Mouse (Mus musculus): ENCODE data around the gene Tpx2.
A peak's percentile ranks its signal among the peaks of the same experiment; 100 is the strongest.

Gene Tpx2

DNA sequence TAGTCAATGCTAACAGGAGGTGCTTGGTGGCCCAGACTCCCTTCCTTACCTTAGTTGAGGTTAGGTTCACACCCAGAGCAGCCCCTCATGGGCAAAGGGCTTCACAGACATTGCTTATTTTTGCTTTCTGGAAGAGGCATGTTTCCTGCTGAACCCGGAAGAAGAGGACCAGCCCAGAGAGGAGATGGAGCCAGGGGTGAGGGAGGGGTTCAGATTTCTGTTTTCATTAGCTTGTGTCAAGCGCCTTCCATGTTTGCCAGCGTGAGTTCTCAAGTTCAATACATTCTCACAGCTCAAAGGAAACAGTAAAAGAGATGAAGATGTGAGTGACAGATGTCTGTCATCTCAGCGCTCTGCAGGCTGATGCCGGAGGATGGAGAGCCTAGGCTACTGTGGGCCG, 62.1 kb downstream of the Tpx2 start:
- no peak for ATAC-seq (ENCODE audit: insufficient number of reproducible peaks, low FRiP score, low TSS enrichment)

DNA sequence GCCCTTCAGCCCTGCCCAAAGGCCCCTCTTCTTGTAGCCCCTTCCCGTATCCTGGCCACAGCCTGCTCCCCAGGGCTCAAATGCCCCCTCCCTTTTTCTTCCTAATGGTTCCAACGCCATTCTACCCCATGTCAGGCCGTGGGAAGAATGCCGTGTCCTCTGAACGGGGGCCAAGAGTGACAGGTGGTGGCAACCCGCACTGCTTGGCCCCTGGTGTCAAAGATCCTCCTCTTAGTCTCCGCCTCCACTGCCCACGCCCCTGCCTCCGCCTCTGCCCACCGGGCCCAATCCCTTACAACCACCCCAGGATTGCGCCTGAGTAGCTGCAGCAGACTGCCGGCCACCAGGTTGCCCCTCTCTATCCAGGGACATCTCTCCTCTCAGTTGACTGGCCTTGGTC, 63.3 kb downstream of the Tpx2 start, which contains the start of gene Mylk2:
TSS of gene Mylk2 (plus strand) at position 322 of the 400 bp plus-strand sequence.
- ATAC-seq (ENCODE audit: insufficient number of reproducible peaks, low FRiP score, low TSS enrichment) = no peak

DNA sequence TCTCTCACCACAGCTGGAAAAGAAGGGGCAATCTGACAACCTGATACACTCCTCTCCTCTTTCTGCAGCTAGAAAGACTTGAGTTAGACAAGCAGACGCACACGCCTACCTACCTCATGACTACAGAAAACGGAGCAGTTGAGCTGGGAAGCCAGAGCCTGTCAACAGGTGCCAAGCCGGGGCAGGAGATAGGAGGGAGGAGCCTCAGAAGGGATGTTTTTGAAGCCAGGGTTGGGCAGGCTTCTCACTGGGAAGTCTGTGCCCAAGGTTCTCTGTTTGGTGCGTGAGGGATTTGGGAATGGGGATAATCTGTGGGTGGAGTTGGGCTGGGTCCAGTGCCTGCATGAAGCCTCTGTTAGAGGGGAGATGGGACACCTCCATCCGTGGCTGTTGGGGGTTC, 63.7 kb downstream of the Tpx2 start:
- no peak for ATAC-seq (ENCODE audit: insufficient number of reproducible peaks, low FRiP score, low TSS enrichment)

DNA sequence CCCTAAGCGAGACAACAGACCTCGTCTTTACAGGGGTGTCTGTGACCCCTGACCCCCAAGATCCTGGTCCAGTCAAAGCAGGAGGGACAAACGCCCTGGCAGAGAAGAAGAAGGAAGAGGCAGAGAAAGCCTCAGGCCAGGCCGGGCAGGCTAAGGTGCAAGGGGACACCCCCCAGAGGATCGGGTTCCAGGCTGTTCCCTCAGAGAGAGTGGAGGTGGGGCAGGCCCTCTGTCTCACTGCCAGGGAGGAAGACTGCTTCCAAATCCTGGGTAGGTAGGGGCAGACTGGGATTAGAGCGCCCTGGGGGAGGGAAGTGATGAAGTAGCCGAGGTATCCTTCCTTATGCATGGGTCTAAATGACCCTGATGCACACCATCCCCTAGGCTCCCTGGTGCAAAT, 65.7 kb downstream of the Tpx2 start:
- ATAC-seq (ENCODE audit: insufficient number of reproducible peaks, low FRiP score, low TSS enrichment) = no peak

DNA sequence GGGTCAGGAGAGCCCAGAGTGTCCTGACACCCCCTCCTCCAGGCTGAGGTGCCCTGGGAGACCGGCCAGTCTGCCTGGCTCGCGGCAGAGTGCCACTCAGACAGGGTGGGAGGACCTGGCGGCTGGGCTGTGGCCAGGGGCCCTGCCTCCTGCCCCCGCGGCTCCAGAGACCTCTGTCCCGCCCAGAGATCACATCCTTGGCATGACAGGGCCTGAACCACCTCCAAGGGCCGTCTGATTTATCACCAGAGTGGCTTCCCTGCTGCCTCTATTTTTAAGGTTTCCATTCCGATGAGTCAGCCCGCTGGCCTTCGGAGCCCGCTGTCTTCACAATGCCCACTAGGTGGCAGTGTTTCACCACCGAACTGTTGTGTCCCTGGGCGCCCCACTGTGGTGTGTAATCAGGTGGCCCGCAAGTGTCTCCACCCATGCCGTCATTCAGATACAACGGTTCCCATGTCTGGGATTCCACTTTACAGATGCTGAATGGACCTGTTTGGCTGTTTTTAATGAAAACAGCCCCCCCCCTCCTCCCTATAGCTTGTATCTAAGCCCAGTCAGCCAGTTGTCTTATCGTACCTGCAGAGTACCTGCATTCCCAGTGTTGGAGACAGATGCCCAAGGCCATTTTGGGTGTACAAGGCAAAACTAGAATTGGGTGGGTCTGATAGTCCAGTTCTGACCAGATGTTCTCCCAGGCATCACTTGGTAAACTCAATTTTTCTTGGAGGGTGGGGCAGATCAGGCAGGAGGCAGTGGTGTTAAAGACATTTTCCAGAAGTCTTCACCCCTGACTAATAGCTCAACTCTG, 66.8 kb downstream of the Tpx2 start:
- peak; percentile 71 for ATAC-seq (ENCODE audit: insufficient number of reproducible peaks, low FRiP score, low TSS enrichment)

DNA sequence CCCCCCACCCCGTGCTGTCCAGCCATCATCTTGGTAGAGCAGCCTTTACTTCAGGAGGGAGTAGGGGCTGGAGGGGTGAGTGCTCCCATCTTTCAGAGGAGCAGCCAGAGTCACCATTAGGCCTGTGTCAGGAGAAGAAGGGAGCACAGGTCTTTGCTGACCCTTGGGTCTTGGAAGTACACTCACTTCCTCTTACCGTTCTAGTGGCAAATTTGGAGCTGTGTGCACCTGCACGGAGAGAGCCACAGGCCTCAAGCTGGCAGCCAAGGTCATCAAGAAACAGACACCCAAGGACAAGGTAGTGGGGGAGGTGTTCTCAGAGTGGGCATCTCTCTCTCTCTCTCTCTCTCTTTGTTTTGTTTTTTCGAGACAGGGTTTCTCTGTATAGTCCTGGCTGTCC, 67.7 kb downstream of the Tpx2 start:
- ATAC-seq (ENCODE audit: insufficient number of reproducible peaks, low FRiP score, low TSS enrichment) = no peak

DNA sequence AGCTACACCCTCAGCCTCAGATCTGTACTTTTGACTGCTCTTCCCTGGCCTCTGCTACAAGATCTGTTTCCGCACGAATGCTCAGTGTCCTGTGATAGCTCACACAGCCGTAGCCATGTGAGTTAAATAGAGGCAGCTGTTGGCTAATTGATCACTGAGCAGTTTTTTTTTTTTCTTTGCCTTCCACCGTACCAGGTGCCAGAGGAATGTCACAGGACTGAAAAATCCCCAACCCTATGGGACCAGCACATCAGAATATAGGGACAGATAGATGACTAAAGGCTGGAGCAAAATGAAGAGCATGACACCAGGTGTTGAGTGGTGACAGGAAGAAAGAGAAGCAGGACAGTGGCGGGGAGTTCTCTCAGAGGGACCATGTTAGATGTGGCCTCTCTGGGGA, 68.3 kb downstream of the Tpx2 start:
- no peak for ATAC-seq (ENCODE audit: insufficient number of reproducible peaks, low FRiP score, low TSS enrichment)

DNA sequence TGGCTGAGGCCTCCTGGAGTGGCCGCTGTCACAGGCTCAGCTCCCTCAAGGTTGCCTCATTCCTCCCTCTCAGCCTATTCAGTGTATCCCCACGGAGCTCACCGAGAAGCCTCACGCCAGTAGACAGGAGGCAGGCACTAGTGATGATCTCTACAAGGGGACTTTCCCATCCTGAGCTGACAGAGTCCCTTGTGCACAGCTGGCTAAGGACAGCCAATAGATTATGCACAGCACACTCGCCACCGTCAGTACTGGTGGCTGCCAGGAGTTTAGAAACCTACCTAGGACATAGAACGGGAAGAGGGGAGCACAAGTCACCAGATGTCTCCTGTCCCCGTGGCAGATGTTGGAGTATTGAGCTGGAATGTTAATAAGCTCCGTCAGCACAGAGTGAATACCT, 69.9 kb downstream of the Tpx2 start:
- ATAC-seq (ENCODE audit: insufficient number of reproducible peaks, low FRiP score, low TSS enrichment) = no peak

DNA sequence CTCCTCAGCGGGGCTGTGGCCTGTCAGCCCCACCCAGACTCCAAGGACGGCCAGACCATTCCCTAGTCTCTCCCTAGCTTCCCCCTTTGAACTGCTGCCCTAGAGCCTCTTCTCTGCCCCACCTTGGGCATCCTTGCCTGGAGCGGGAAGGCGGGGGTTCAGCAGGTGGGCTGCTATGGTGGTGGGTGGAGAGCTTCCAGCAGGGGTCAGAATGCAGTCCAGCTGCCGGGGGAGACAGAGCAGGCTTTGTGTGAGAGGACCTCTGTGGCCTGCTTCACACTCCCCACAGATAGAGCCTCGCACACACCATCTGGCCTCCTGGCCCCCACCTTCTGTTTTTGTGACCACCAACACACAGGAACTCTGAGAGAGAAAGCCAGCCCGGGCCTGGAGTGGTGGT, 74.6 kb downstream of the Tpx2 start:
- no peak for ATAC-seq (ENCODE audit: insufficient number of reproducible peaks, low FRiP score, low TSS enrichment)

DNA sequence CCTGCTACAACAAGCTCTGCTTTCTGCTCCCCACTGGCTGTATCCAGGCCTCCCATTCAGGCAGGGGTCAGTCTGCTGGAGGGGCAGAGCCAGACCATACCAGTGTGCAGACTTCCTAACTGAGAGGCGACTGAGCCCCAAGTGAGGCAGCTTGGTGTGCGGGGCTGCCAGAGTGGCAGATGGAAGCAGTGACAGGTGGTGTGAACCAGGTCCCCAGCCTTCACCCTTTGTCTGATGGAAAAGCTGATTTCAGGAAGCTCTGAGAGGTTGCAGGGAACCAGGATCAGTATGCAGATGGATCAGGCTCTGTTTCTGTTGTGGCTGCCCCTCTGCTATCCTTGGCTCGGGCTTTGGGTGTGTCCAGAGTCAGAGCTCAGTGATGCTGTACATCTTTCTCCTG, 75.9 kb downstream of the Tpx2 start:
- peak; percentile 45; the same call in 1 of the 2 replicates for ATAC-seq (ENCODE audit: insufficient number of reproducible peaks, low FRiP score, low TSS enrichment)

DNA sequence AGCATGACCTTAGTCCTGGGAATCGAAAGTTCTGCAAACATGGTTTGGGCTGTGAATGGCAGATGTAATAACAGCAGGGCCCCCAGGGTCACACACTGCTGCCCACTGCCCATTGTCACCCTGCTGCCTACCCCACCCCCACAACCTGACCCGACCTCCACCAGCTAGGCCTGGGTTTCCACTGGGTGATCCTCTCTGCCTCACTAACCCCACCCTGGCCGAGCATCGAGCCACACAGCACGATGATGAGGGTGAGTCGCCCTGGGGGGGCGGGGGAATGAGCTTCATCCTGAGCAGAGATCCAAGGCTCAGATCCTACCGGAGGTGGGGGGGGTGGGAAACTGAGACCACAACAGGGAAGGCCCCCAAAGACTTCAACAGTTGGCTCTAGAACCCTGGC, 76.4 kb downstream of the Tpx2 start:
- no peak for ATAC-seq (ENCODE audit: insufficient number of reproducible peaks, low FRiP score, low TSS enrichment)

DNA sequence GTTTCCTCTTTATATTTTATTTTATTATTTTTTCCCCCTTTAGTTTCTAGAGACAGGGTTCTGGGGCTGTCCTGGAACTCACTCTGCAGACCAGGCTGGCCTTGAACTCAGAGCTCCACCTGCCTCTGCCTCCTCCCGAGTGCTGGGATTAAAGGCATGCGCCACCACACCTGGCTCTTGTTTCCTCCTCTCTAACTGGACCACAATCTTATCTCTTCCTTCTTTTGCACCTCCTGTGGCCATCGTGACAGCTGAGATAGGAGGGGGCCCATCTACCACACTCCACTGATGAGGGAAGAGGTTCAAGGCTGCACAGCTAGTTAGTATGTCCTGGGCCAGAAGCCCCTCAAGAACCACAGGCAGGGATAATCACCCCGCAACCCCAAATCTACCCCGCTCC, 76.8 kb downstream of the Tpx2 start:
- no peak for ATAC-seq (ENCODE audit: insufficient number of reproducible peaks, low FRiP score, low TSS enrichment)

DNA sequence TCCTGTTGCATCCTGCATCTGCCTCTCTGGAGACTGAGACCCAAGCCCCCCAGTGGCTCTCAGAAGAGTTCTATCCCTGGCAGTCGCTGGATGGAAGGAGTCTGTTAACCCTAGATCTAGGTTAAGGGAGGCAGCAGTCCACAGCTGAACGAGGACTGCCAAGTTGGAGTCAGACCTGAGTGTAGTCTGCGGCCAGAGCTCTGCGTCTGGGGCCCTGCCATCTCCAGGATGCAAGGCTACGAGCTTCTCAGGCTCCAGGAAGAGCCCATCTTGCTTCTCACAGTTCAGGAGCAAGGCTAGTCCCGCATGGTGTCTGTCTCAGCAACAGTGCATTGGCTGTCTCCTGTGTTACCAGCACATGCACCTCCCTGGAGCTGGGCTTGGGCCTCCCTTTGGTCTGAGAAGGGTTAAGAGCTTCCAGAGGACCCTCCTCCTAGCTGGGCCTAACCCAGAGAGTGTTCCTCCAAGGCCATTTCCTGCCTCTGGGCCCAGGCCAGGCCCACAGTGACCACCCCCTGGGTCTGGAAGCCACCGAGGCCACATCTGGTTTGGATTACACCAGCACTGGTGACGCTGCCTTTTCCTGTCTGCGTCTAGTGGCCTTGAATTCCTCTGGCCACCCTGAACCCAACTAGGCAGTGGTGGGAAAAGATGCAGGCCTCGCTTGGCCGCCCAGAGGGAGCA, 77.6 kb downstream of the Tpx2 start:
- ATAC-seq (ENCODE audit: insufficient number of reproducible peaks, low FRiP score, low TSS enrichment) = no peak

DNA sequence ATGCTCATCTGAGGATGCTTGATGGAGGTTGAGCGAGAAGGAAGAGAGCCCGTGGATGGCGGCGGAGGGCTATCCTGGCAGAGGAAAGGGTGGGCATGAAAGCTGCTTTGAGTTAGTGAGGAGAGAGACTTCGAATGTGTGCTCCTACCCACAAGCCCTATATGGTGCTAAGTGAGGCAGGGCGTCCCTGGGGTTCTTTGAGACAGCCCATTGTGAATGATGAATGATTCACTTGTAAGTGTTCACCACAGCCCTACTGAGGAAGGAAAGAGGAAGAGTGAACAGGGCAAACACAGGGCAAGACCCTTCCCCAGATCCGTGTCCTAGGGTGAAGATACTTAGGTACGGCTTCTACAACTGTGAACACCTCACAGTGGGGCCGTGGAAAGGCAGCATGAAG, 79.1 kb downstream of the Tpx2 start:
- ATAC-seq (ENCODE audit: insufficient number of reproducible peaks, low FRiP score, low TSS enrichment) = no peak

DNA sequence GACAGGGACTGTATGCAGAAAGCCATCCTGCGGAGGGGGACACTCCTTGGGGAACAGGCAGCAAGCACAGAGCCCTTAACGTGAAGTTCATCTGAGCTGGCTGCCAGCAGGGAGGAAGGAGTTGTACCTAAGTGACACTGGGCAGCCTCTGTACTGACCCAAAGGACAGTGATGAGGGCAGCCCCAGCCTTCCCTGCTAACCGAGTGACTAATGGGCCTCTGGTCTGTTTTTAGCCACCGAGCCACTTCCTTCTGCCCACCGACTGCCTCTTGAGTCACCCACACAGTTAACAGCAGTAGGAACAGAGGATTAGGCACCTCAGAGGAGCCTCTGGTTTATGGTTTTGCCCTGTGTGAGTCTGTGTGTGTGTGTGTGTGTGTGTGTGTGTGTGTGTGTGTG, 79.6 kb downstream of the Tpx2 start:
- no peak for ATAC-seq (ENCODE audit: insufficient number of reproducible peaks, low FRiP score, low TSS enrichment)

DNA sequence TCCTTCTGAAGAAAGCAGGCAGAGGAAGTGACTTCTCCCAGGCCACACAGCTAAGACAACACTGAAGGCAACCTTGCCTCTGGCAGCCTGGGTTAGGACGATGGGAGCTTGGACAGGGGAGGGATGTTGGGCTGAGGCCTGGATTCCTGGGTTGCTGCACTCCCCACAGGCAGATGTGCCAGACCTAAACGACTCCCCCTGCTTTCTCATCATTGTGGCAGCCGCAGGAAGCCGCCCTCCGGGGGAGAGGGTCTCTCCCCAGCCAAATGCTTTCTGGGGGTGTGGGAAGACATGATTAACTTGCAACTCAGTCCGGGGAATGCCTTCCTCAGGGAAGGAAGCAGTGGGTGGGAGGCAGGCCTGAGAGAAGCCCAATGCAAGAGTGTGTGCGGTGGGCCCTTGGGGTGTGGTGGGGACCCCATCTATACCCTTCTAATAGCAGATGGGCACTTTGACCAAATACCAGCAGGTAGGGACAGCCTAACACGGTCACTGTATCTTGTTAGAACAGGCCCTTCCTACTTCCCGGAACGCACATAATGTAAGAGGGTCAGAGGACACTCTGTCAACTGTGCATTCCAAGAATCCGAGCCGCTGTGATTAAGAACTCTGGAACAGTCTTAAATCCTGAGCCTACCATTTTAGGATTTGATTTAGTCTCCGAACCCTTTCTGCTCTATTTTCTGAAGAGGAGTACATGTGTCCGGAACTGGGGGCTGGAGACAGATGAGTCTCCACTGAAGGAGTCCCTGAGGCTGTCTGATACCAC, 80.6 kb downstream of the Tpx2 start:
- no peak for ATAC-seq (ENCODE audit: insufficient number of reproducible peaks, low FRiP score, low TSS enrichment)

DNA sequence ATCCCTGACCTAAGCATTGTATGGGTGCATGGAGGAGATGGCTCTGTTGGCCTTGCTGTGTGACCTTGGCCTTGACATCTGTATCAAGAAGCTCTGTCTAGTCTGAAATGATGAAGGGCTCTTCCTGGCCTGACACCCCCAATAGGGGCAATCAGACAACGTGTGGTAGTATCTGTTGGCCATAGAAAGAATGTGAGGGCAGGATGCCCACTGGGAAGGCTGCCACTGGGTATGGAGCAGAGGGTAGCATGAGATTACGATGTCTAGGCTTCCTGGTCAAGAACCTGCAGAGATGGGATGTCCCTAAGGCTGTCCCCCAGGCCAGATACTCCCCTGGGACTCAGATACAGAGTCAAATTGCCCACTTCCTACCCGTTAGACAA, 81.2 kb downstream of the Tpx2 start:
- ATAC-seq (ENCODE audit: insufficient number of reproducible peaks, low FRiP score, low TSS enrichment) = no peak

DNA sequence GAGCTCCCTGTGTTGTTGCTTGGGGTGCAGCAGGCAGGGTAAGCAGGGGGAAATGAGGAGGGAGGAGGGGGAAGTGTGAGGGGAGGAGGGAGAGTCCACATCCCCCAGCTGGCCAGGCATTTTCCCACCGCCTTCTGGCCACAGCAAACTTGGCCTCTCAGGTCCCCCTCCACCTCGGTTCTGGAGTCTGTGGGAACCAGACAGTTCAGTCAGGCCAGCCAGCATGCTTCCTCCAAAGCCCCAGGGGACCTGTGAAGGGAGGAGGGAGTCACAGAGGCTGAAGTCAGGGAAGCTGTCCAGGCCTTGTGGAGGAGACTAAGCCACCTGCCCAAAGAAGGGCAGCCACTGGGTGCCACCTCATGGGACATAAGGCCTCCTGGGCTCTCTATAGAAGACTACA, 82.5 kb downstream of the Tpx2 start:
- ATAC-seq (ENCODE audit: insufficient number of reproducible peaks, low FRiP score, low TSS enrichment) = no peak

DNA sequence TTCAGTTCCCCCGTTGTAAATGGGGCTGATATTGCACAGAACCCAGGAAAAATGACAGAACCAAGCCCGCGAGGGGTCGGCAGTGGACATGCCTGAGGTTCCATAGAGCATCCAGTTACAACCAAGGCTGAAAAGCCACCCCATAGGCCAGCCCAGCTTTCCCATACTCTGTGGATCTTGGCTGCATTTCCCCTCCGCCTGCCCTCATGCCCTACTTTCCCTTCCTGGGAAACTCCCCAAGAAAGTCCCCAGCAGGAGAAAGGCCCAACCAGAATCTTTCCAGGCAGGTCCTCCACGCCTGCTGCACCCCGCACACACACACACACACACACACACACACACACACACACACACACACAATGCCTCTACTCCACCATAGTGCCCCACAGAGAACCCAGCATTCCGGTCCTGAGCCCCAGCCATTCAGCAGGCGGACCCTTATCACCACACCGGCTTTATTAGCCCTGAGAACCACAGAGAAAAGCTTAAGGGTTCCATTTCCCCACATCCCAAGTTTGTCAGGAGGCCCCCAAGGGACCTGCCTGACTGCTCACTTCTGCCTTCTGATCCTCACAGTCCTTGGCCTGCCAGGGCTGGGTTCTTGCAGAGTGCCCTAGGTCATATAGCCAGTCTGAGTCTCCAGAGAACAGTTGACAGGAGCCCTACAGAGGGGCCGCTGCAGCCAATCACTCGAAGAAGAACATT, 83.8 kb downstream of the Tpx2 start:
- ATAC-seq (ENCODE audit: insufficient number of reproducible peaks, low FRiP score, low TSS enrichment) = no peak

DNA sequence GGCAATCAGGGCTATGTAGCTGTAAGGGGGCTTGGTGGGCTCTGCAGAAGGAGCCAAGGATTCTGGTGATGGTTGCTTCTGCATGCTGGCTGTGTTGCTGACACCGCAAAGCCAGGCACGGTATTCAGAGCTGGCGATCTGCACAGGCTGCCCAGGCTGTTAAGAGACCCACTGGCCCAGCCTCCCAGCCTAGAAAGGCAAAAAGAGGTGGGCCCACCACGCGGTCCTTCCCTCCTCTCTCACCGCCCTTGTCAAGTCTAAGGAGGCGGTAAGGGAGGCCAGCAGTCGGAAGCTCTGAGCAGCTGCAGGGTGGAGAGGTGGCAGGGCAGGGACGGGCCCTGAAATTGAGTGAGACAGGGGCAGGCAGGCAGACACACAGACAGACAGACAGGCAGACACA, 85.3 kb downstream of the Tpx2 start, which contains the start of gene Foxs1:
TSS of gene Foxs1 (minus strand) at position 161 of the 400 bp plus-strand sequence.
- no peak for ATAC-seq (ENCODE audit: insufficient number of reproducible peaks, low FRiP score, low TSS enrichment)

DNA sequence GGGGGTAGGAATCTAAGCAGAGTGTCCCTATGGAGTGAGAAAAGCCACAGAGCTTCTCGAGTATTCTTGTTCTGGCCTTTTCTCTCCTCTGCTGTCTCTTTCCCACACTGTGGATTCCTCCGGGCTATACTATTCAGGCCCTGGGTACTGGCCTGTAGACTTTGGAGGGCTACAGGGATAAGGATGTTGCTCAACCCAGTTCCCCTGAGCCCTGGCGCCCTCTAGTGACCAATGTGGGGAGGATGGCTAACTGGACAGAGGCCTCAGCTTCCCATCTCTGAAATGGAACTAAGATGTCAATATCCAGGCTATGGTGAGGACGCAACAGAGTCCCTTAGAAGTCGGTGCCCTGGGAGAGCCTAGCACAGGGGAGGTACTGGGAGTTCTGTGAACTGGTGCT, 85.8 kb downstream of the Tpx2 start:
- ATAC-seq (ENCODE audit: insufficient number of reproducible peaks, low FRiP score, low TSS enrichment) = 0 out of 2 replicates have a peak, but pooled peaks have one; percentile 40

Data from cerebellum, adult (tissue).